Mouse (Mus musculus): ENCODE results near the gene Fam71a.
A peak's percentile ranks its signal among the peaks of the same experiment; 100 is the strongest.

The Fam71a gene

DNA sequence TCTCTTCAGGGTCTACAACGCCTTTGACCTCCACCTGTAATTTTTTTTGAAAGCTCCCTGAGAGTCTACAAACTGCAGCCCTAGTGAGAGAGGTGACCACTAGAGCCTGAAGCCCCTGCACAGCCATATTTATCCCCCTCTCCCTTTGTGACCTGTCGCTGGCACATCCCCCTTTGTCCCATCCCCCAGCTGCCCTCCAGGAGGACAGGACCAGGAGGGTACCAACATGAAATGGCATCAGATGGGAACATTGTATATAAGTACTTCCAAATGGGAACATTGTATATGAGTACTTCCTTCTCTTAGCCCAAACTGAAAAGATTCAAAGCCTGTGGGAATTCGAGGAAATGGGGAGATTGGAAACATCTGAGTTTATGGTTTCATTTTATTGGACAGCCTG, at the start of gene Fam71a:
Gene Fam71a (minus strand): TSS at position 101 of the 400 bp plus-strand sequence.
- no peak for DNase-seq (ENCODE audit: low spot score)

- DNase-seq (ENCODE audit: low spot score), result no peak
These were observed 46.5 kb upstream of the Fam71a start for GRCm38 (mm10) chr1:191211096-191211495.

DNA sequence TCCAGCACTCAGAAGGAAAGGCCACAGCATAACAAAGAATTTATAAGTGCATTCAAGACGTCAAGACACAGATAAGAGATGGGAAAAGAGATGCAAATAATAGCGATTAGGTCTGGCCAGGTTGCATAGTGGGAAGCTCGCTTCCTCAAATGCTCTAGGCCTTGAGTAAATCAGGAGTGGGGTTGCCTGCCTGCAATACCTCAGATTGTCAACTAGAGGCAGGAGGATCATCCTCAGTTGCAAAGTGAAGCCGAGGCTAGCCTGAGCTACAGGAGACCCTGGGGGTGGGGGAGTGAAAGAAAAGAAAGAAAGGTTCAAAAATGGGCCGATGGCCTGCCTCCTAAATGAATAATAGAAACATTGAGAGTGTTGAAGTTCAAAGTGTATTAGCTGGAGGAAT, 41.2 kb upstream of the Fam71a start:
- no peak for DNase-seq (ENCODE audit: low spot score)

DNA sequence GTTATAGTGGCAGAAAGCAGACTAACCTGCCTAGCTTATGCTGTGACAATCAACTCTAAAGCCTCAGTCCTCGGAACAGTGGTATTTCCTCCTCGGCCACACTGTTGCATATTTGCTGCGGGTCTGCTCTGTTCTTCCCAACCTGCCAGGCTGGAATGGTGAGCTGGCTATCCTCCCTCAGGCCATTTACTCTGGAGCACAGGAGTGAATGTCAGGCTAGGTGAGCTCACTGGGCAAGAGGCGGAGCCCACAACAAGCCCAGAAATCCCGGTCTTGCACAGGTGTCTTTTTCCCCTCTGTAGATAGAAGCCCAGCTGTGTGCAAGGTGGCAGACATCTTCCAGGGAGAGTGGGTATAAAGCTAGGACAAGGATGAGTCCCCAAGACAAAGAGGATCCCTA, 40.3 kb upstream of the Fam71a start:
- no peak for DNase-seq (ENCODE audit: low spot score)

DNA sequence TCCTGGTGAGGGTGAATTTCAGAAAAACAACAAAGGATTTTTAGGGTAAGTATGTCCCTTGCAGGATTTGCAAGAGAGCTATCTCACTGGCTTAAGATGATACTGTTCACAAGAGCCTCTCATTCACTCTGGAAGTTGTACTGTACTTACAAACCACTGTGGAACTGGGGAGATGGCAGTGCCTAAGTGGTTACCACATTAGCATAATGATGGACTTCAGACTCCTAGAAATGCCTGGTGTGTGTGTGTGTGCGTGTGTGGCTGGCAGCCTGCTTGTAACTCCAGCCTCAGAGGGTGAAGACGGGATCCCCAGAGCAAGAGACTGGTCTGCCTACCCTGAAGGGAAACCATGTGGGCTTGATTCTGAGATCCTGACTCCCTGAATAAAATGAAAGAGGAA, 38.9 kb upstream of the Fam71a start:
- DNase-seq (ENCODE audit: low spot score), result no peak

DNA sequence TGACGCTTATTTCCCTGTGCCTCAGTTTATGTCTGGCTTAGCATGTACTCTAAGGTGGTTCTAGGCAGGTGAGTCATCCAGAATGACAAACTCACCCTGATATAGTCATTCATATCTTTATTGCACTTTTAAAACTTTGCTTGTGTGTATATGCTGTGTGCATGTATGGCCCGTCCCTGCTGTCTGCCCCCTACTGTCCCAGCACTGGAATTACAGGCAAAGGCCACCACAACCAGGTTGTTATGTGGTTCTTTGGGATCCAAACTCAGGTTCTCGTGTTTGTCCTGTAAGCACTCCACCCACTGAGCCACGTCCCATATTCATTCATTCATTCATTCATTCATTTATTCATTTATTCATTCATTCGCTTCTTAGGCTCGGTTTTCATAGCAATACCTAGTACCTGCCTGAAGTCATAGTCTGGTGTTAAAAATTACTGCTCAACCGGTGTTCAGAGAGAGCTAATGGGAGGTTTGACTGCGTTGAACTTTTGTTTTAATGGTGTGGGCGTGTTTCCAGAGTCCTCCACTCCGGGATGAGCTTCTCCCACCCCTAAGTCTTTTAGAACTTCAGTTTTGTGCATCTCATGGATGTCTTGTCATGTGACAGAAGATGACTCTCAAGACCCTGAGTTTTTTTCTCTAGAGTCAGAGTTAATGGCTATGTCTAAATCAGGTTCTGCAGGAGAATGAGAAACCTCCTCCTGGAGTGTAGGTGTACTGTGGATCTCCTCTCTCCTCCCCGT, 37.8 kb upstream of the Fam71a start:
- DNase-seq (ENCODE audit: low spot score), result no peak

GRCm38 (mm10) chr1:191200816-191201602, 36.4 kb upstream of the Fam71a start:
- no peak for DNase-seq (ENCODE audit: low spot score)

DNA sequence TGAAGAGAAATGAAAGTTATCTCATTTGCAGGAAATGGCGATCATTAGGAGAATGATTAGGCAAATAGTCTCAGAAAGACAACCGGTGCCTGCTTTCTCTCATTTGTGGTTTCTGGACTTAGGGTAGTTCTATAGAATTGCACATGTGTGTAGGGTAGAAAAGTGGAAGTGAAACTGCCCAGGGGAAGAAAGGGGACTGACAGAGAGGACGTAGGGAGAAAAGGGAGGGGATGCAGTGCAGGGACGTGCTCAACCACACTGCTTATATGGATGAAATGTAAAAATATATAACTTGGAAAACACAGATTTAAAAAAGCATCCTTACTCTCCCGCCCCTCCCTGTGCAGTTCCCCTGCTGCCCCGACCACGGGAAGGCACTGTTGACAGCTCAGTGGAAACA, 33.3 kb upstream of the Fam71a start:
- no peak for DNase-seq (ENCODE audit: low spot score)

GRCm38 (mm10) chr1:191196016-191196415, 31.4 kb upstream of the Fam71a start:
- DNase-seq (ENCODE audit: low spot score), result no peak

- peak; percentile 61 for DNase-seq (ENCODE audit: low spot score)
These were observed 29.2 kb upstream of the Fam71a start for GRCm38 (mm10) chr1:191193657-191194424.

DNA sequence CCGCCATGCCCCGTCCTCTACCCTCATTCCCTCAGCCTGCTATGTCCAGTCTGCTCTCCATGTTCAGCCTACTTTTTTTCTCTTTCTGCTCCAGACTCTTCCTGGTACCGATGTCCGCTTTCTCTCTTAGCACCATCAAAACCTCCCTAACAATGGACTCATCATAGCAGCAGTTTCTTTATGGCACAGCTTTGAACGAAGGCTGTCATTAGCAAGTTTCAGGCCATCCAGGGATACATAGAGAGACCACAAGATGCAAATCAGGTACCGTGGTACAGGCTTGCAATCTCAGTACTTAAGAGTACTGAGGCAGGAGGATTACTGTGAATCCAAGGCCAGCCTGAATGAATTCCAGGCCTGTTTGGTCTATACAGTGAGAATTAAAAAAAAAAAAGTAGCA, 28.1 kb upstream of the Fam71a start:
- no peak for DNase-seq (ENCODE audit: low spot score)

DNA sequence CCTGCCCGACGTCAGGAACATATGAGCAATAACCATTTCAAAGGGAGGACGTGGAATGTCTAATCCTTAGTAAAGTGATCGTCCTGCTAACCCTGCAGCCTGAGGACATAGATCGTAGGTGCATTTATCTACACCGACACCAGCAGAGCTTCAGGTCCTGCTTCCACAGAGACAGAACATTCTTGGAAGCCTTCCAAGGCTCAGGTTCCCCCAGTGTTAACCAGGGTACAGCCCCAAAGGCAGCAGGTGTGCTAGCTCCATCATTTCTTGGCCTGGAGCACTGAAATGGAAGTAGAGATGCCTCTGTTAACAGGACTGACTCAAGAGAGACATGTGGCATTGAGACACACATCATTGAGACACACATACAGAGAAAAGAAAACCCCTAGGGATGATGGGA, 27.6 kb upstream of the Fam71a start:
- no peak for DNase-seq (ENCODE audit: low spot score)

- DNase-seq (ENCODE audit: low spot score), result no peak
These were observed 25.2 kb upstream of the Fam71a start for GRCm38 (mm10) chr1:191189671-191190372.

DNA sequence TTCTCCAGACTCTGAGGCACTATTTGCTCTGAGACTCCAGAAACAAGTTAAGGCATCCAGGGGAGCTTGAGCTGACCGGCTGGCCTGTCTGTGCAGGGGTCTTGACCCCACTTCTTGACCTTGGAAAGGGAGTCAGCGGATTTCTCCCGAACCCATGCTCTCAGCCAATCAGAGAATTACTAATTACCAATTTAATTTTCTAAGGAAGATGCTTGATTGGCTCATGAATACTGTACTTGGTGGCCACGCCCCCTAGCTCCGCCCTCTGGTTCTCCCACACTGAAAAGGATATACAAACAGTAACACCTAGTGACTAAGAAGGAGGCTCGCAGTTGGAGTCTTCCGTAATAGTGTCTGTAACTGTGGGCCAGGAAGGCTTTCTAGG, 21.8 kb upstream of the Fam71a start:
- peak; percentile 75 for DNase-seq (ENCODE audit: low spot score)

DNA sequence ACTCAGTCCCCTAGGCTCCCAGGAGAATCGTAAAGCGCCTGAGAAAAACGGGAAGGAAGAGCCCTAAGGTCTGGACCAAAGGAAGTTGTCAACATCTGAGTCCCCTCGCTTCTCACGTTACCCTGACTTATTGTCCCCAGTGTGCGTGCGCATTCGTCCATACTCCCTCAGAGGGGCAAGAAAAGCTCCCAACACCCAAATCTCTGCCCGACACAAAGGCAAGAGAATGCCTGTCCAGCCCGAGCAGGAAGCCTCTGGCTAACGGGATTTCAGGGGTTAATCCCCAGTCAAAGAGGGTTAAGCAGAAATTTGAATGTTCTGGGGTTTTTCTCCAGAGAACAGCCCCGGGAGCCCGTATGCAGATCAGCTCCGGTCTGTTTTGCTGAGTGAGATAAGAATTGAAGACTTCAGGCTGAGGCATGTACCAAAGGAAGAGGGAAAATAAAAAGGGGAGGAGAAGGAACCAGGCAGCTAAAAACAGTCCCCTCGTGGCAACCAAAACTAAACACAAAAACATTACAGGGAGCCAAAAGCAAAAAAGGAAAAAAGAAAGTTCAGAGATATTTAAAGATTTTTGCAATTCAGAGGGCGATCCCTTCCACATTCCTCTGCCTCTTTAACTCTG, 21.3 kb upstream of the Fam71a start:
- peak; percentile 47 for DNase-seq (ENCODE audit: low spot score)

GRCm38 (mm10) chr1:191184841-191185251, 20.2 kb upstream of the Fam71a start:
- peak; percentile 76 for DNase-seq (ENCODE audit: low spot score)

DNA sequence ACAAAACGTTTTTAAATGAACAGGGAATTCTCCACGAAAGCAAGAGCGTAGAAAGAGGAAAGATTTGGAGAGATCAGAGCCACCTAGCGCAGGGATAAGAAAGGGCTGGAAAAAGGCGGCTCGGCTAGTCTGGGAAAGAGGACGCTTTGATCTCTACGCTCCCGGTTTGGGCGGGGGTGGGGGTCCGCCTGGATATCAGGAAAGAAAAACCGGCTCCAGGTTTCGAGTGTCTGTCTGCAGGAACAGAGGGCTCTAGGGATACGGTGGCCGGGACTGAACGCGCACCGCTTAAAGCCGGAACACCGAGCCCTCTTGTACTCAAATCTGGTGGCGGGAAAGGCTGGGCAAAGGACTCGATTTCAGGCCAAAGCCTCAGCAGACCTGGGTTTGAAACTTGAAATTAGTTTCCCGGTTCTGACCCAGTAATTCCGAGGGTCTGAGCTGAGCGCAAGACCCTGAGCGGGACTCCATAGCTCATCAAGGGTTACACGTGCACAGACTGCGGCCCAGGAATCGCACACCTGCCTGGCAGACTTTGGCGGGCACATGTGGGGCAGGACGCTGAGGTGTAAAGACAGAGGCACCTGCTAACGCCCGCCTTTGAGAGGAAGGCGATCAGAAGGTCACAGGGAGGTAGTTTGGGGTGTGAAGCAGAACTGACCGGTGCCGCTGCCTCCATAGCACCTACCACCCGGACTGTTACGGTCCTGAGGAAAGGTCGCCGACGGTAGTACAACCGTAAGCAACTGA, 19.6 kb upstream of the Fam71a start:
- peak; percentile 34 for DNase-seq (ENCODE audit: low spot score)

- DNase-seq (ENCODE audit: low spot score), result peak; percentile 99
These were observed 18.8 kb upstream of the Fam71a start for GRCm38 (mm10) chr1:191183163-191184065.

- DNase-seq (ENCODE audit: low spot score), result peak; percentile 69
These were observed 18.0 kb upstream of the Fam71a start for GRCm38 (mm10) chr1:191182431-191183162.
